Mouse (Mus musculus): ENCODE measurements around the gene Zfp865. TPM values are rescaled to one million over a fixed set of nuclear protein-coding genes. Genes with fewer than 3 reads are reported as not detected.

Gene Zfp865
- polyA plus RNA-seq, 1 experiment, result 18.1 TPM

GRCm38 (mm10) chr7:5052931-5053343, 32.8 kb downstream of the Zfp865 start:
- Histone ChIP-seq H3ac (ENCODE audit: control insufficient read depth, insufficient read length) (no peak overlapping the region), H3K4me3 (no peak overlapping the region), H3K27me3 (ENCODE audit: control insufficient read depth, insufficient read depth, insufficient read length) (peaks cover 13% of the 10 kb centered on the region), H3K79me2 (ENCODE audit: control insufficient read depth, insufficient read depth) (peaks cover 7% of the 10 kb centered on the region), H3K36me3 (ENCODE audit: control insufficient read depth, insufficient read depth) (no peaks in the 10 kb centered on the region), H3K4me2 (ENCODE audit: low read depth) (no peak overlapping the region)
- TF ChIP-seq POLR2AphosphoS2 (IDR thresholded peaks at IDR 0.05; ENCODE audit: insufficient read length, low read depth) (peak; percentile 51), MYOD1 (IDR thresholded peaks at IDR 0.05; ENCODE audit: control insufficient read depth in 1 of 3, insufficient read length in 2 of 3, low read depth in 2 of 3) (no peak), REST (IDR thresholded peaks at IDR 0.05; ENCODE audit: insufficient read depth, insufficient read length) (no peak), MYOG (IDR thresholded peaks at IDR 0.05; ENCODE audit: control insufficient read depth in 1 of 3, insufficient read depth in 1 of 3, insufficient read length in 2 of 3, low read depth in 2 of 3) (no peak), SRF (IDR thresholded peaks at IDR 0.05; ENCODE audit: control insufficient read depth, insufficient read length, low read depth) (no peak)

- Histone ChIP-seq H3K36me3 (ENCODE audit: control insufficient read depth, insufficient read depth) (no peaks in the 10 kb centered on the region), H3ac (ENCODE audit: control insufficient read depth, insufficient read length) (no peak overlapping the region), H3K79me2 (ENCODE audit: control insufficient read depth, insufficient read depth) (peaks cover 7% of the 10 kb centered on the region), H3K4me2 (ENCODE audit: low read depth) (no peak overlapping the region), H3K27me3 (ENCODE audit: control insufficient read depth, insufficient read depth, insufficient read length) (peaks cover 13% of the 10 kb centered on the region), H3K4me3 (no peak overlapping the region)
- TF ChIP-seq E2F4 (IDR thresholded peaks at IDR 0.05; ENCODE audit: insufficient read depth) (no peak), MYOG (IDR thresholded peaks at IDR 0.05; ENCODE audit: control insufficient read depth in 1 of 3, insufficient read depth in 1 of 3, insufficient read length in 2 of 3, low read depth in 2 of 3) (no peak), MYOD1 (IDR thresholded peaks at IDR 0.05; ENCODE audit: control insufficient read depth in 1 of 3, insufficient read length in 2 of 3, low read depth in 2 of 3) (no peak), SRF (IDR thresholded peaks at IDR 0.05; ENCODE audit: control insufficient read depth, insufficient read length, low read depth) (no peak), REST (IDR thresholded peaks at IDR 0.05; ENCODE audit: insufficient read depth, insufficient read length) (no peak), MAX (IDR thresholded peaks at IDR 0.05; ENCODE audit: low read depth) (no peak), POLR2A (IDR thresholded peaks at IDR 0.05; ENCODE audit: insufficient read length, low read depth) (no peak), TCF12 (IDR thresholded peaks at IDR 0.05; ENCODE audit: insufficient read depth, poor library complexity, severe bottlenecking) (no peak), POLR2AphosphoS2 (IDR thresholded peaks at IDR 0.05; ENCODE audit: insufficient read length, low read depth) (no peak), USF1 (IDR thresholded peaks at IDR 0.05; ENCODE audit: low read depth) (no peak), CEBPB (IDR thresholded peaks at IDR 0.05; ENCODE audit: insufficient read depth, poor library complexity, severe bottlenecking) (no peak), TCF3 (IDR thresholded peaks at IDR 0.05; ENCODE audit: insufficient read length, low read depth) (no peak)
Observed at GRCm38 (mm10) chr7:5053456-5054179, 33.4 kb downstream of the Zfp865 start.

GRCm38 (mm10) chr7:5056651-5057263, 36.6 kb downstream of the Zfp865 start:
- no peak for TF ChIP-seq POLR2AphosphoS2 (IDR thresholded peaks at IDR 0.05; ENCODE audit: insufficient read length, low read depth)
- no peak for TF ChIP-seq REST (IDR thresholded peaks at IDR 0.05; ENCODE audit: insufficient read depth, insufficient read length)
- no peak for TF ChIP-seq SRF (IDR thresholded peaks at IDR 0.05; ENCODE audit: control insufficient read depth, insufficient read length, low read depth)
- no peak for TF ChIP-seq MYOD1 (IDR thresholded peaks at IDR 0.05; ENCODE audit: control insufficient read depth in 1 of 3, insufficient read length in 2 of 3, low read depth in 2 of 3)
- TF ChIP-seq TCF12 (IDR thresholded peaks at IDR 0.05; ENCODE audit: insufficient read depth, poor library complexity, severe bottlenecking), result no peak
- TF ChIP-seq E2F4 (IDR thresholded peaks at IDR 0.05; ENCODE audit: insufficient read depth), result no peak
- TF ChIP-seq POLR2A (IDR thresholded peaks at IDR 0.05; ENCODE audit: insufficient read length, low read depth), result no peak
- TF ChIP-seq USF1 (IDR thresholded peaks at IDR 0.05; ENCODE audit: low read depth), result no peak
- no peak for TF ChIP-seq CEBPB (IDR thresholded peaks at IDR 0.05; ENCODE audit: insufficient read depth, poor library complexity, severe bottlenecking)
- TF ChIP-seq MYOG (IDR thresholded peaks at IDR 0.05; ENCODE audit: control insufficient read depth in 1 of 3, insufficient read depth in 1 of 3, insufficient read length in 2 of 3, low read depth in 2 of 3), result no peak
- TF ChIP-seq TCF3 (IDR thresholded peaks at IDR 0.05; ENCODE audit: insufficient read length, low read depth), result no peak
- no peak for TF ChIP-seq MAX (IDR thresholded peaks at IDR 0.05; ENCODE audit: low read depth)
- H3K27me3 ChIP-seq (ENCODE audit: control insufficient read depth, insufficient read depth, insufficient read length), result peaks cover 13% of the 10 kb centered on the region
- no peak overlapping the region for H3K4me3 ChIP-seq
- no peaks in the 10 kb centered on the region for H3K36me3 ChIP-seq (ENCODE audit: control insufficient read depth, insufficient read depth)
- no peak overlapping the region for H3ac ChIP-seq (ENCODE audit: control insufficient read depth, insufficient read length)
- no peak overlapping the region for H3K4me2 ChIP-seq (ENCODE audit: low read depth)
- H3K79me2 ChIP-seq (ENCODE audit: control insufficient read depth, insufficient read depth), result peaks cover 7% of the 10 kb centered on the region

DNA sequence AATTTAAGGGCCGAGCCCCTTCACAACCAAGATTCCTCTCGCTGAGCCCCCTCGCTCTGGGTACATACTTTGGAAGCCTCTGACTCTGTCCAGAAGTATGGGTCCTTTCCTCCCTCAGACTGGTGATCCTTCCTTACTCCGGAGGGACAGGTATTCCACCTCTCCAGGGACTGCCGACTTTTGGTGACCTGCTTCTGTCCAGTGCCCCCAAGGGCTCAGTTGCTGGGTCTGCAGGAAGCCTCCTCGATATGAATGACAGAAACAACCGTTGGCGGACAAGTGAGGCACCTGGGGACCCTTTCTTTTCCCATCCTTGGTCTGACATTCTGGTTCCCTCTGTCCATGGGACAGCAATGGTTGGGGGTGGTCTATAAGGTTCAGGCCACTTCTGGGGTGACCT, 37.2 kb downstream of the Zfp865 start:
- H3K79me2 ChIP-seq (ENCODE audit: control insufficient read depth, insufficient read depth), result peaks cover under 1% of the 10 kb centered on the region
- TF ChIP-seq MYOG (IDR thresholded peaks at IDR 0.05; ENCODE audit: control insufficient read depth in 1 of 3, insufficient read depth in 1 of 3, insufficient read length in 2 of 3, low read depth in 2 of 3) (no peak), CEBPB (IDR thresholded peaks at IDR 0.05; ENCODE audit: insufficient read depth, poor library complexity, severe bottlenecking) (no peak), POLR2A (IDR thresholded peaks at IDR 0.05; ENCODE audit: insufficient read length, low read depth) (no peak), MAX (IDR thresholded peaks at IDR 0.05; ENCODE audit: low read depth) (no peak), TCF12 (IDR thresholded peaks at IDR 0.05; ENCODE audit: insufficient read depth, poor library complexity, severe bottlenecking) (no peak), USF1 (IDR thresholded peaks at IDR 0.05; ENCODE audit: low read depth) (no peak), MYOD1 (IDR thresholded peaks at IDR 0.05; ENCODE audit: control insufficient read depth in 1 of 3, insufficient read length in 2 of 3, low read depth in 2 of 3) (no peak), REST (IDR thresholded peaks at IDR 0.05; ENCODE audit: insufficient read depth, insufficient read length) (no peak), POLR2AphosphoS2 (IDR thresholded peaks at IDR 0.05; ENCODE audit: insufficient read length, low read depth) (no peak), SRF (IDR thresholded peaks at IDR 0.05; ENCODE audit: control insufficient read depth, insufficient read length, low read depth) (no peak)
- peaks cover 13% of the 10 kb centered on the region for H3K27me3 ChIP-seq (ENCODE audit: control insufficient read depth, insufficient read depth, insufficient read length)
- no peak overlapping the region for H3K4me2 ChIP-seq (ENCODE audit: low read depth)
- H3K36me3 ChIP-seq (ENCODE audit: control insufficient read depth, insufficient read depth), result no peaks in the 10 kb centered on the region
- no peak overlapping the region for H3ac ChIP-seq (ENCODE audit: control insufficient read depth, insufficient read length)
- no peak overlapping the region for H3K4me3 ChIP-seq

Measured in myocyte (in vitro differentiated cells).